Mouse (Mus musculus) retina, embryonic 14.5 days (tissue): ENCODE measurements around the gene Smad3.
A peak's percentile ranks its signal among the peaks of the same experiment; 100 is the strongest.

Experiments used
- DNase-seq: peaks from one replicate; pipeline ENCODE4 v3.0.0-alpha.2; 2015; ENCODE audit warnings: low spot score

The Smad3 gene

DNA sequence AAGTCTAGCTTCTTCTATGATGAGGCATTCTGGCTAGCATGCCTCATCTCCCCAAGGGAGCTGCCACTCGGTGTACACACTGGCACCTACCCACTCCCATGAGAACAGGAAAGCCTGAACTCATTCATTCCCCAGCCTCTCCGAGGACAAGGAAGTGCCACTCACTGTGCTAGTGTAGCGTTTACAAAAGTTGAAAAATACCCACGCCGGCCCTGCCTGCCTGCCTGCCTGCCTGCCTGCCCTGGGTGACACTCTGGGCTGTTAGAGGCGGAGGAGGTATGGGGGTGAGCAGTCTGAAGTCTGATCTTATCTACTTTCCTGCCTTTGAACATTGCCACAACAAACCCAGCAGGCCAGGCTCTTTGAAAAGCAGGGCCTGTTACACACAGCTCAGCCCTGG lies 37.1 kb downstream of the Smad3 start:
- no peak for DNase-seq

DNA sequence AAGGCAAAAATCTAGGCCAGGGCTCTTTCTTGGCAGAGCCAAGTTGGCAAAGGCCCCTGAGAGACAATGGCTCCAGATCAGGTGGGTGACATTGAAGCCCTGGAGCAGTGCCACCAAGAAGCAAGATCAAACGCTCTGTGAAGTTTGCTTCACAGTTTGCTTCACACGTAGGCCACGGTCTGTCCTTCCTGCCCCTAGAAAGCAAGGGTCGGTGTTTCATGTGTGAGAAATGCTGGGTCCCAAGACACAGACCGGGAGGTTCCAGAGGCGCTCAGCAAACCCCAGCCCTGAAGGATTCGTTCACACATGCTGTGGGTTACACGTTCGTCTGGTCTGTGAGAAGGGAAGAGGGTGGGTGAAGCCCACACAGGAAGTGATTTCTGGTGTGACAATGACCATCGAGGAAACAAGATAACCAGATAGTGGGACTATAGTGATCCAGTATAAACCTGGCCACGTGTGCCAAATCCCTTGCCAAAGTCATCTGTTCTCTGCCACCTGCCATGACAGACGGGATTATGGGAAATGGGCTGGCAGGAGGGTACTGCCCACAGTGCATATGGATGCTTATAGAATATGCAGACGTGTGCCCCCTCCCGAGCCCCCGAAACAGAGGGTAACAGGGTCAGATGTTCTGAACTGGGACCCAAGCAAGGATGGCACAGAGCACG lies 37.9 kb downstream of the Smad3 start:
- no peak for DNase-seq

DNA sequence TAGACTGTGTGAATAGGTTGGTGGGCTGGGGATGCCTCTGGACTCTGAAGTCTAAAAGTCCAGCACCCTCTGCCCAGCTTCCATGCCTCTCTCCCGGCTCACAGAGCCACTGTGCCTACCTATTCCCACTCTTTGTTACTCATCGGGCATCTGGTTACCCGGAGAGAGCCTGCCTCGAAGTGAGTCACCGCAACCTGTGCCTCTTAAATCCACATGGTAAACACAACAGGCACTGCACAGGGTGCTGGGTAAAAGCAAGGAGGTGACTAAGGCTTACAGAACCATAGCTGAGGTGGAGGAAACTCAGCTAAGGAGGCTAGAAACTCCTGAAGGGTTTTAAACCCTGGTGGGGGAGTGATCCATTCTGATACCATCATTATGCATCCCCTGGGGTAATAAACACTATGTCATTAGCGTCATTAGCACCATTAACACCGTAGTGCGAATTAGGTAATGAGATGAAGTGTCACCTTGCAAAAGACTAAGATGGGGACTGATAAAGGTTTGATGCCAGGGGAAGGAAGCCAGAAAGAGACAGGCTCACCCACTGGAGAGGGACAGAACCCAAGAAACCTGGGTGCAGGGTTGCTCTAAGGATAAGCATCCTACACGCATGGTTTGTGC lies 38.9 kb downstream of the Smad3 start:
- DNase-seq: no peak

DNA sequence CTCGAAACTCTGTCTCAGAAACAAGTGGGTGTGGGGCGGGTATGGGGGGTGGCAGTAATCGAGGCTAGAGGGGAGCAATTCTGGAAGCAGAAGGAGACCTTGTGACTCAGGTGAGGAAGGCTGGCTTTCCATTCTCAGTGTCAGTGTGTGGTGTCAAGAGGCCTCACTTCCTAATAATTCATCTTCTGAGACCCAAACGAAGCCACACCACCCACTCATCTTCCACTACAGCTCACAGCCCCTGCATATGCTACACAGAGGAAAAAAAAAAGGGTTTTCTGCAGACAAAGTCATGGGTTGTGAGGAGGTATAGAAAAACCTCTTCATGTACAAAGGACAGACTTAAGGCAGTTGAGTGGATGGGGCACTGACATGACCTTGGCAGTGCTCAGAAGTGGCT lies 39.6 kb downstream of the Smad3 start:
- no peak for DNase-seq

DNA sequence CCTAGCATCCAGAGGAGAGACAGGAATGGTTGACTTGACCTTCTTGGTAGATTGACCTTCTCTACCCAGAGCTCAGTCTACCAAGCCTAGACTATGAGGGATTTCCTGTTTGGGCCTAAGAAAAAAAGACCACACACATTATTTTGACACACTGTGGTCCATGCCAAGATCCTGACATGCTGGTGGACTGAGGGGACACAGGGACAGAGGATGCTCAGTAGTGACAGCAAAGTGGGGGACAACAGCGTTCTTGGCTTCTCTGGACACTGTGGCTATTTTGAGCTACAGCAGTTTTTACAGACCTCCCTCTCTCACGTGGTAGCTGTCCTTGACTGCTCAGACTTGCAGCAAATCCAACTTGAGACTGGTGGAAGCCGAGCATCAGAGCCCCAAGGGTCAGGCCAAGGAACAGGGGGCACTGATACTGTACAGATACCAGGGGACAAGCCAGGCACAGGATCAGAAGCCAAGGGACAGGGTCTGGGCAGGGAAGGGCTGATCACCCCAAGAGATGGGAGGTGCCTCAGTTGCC lies 40.3 kb downstream of the Smad3 start:
- DNase-seq: no peak

DNA sequence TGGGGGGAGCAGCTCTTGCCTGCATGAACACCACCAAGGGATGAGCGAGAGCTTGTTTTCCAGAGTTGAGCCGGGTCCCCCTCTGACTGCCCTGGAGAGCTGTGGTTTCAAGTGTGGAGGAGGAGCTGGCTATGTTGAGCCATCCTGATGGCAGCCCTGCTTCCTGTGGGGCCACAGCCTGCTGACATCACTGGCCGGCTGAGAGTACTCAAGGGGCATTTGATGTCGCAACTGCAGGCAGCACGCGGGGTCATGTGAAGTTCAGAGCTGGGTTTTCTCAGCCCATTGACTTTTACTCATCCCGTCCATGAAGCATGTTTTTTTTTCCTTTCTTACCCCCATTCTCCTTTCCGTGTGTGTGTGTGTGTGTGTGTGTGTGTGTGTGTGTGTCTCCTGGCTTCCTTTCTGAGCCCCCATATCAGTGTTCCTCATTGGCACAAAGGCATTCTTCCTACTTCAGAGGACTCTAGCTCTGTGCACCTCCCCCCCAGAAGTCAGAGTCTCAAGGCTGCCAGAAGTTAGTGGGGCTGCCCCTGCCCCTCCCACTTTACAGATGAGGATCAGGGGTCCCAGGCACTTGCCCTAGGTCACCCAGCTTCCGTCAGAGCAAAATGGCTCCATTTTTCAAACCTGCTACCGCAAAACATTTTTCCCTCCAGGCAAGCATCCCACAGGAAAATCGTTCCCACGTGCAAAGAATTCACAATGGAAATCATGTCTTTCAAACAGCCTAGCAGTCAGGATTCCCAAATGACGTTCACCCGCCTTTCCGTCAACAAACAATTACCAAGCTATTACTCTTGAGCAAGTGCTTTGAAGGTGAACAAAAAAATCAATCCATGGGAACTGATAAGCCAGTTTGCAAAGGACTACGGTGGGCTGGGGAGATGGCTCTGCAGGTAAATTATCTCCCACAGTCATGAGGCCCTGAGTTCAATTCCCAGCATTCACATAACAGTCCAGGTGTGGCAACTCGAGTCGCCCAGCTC lies 41.4 kb downstream of the Smad3 start:
- peak; percentile 42 for DNase-seq

DNA sequence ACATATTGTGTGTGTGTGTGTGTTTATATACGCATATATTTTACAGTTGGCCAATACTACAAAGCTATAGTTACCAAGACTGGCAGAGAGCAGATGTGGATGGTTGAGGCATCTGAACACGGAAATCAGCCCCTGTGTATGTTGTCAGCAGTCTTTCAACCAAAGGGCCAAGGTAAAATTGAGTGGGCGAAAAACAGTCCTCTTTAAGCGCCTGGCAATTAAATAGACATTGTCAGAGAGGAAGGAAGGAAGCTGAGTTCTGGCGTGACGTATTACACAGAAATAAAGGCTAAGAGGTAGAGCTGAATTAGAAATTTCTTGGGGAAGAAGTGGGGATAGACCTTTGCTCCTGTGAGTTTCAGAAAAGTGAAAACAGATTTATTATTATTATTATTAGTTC lies 43.2 kb downstream of the Smad3 start:
- no peak for DNase-seq

DNA sequence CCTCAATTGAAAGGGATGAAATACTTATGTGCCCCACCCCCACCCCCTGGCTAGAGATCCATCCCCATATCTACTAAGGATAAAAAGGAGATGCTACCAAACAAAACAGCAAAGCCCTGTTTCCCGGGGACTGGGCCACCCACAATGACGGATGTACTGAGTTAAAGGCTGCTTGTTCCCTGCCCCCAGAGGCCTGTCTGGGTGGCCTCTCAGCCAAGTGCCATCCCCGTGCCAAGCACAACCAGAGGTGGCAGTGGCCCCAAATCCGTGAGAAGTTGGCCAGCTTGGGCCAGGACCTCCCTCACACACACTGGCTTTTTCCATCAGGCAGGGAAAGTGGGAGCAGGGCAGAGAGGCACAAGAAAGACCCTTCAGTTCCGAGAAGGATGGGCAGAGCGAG lies 45.0 kb downstream of the Smad3 start:
- no peak for DNase-seq

DNA sequence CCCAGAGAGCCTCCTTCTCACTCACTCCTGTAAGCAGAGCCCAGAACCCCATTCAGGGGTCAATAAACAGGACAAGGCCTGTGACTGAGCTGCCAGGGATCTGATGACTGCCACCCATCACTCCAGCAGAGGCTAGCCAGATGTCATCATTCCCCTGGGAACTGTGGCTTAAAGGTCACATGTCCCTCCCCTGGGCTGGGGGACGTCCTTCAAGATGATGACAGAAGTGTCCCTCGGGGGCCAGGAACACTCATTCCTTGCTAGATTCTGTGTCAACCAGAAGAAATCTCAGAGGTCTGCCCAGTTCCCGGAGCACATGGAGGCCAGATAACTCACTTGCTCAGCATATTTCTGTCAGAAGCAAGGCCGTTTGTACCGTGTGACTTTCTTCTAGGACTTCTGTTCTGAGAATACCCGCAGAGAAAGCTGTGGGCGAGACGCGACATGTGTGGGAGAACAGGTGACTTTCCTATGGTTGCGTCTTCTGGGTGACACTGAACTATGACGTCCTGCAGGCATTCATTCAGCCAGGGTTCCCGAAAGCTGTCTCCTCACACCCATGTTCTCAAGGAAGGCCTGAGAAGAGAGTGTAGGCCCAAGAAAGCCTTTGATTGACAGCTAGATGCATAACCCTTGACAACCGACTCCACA lies 46.1 kb downstream of the Smad3 start:
- no peak for DNase-seq

DNA sequence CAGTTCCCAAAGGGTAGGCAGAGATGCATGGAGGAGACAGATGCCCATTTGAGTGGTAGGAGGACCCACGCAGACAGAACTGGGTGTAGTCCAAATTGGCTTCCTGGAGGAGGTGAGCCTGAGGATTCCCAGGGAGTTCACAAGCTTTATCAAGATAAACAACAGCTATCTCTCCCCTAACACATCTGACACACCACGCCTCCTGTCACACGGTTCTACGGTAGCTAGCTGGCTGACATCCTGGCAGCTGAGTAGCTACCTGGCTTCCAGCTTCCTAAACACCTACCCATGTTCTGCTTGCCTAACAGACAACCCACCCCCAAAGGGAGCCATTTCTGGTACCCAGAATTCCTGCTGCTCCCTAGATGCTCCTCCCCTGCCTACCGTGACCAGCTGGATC lies 47.9 kb downstream of the Smad3 start:
- no peak for DNase-seq

DNA sequence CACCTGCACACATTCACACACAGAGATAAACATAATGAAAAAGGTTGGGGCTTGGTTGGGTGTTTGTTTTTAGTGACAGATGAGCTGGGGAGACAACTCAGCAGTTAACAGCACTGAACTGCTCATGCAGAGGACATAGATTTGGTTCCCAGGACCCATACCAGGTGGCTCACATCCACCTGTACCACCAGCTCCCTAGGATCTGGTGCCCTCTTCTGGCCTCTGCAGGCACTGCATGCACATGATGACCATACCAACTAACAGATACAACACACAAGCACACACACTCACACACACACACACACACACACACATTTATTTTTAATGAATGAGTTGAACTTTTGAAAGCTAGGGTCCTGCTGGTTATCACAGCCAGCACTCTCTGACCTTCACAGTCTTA lies 48.5 kb downstream of the Smad3 start:
- DNase-seq: no peak

DNA sequence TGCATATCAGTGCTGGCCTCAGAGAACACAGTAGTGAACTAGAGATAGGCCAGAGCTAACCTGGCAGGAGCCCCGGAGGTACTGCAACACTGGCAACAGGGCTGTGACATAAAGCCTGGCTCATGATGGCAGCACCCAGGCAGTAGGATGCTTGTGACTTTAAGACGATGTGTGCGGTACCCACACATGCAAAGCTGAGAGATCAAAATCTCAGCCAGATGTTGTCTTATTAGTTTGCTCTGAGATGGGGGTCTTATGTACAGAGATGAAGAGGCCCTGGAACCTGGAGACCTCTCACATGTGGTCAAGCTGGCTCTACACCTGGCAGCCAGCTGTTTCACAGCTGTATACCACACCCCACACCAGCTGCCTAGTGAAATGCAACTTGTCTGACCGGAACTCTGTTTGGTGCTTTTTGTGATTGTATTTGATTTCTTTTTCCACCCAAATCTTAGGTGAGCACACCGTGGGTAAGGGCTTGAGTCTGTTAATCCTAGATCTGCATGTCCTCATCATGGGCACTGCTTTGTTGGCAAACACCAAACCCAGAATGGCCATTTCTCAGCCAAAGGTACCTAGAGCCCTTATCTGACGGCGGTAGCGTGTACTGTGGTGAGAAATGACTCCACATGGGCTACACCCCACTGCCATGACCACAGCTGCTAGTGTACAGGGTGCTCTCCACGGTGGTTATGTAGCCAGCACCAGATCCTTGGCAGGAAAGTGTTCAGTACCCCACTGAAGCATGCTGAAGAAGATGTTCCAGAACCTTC lies 49.8 kb downstream of the Smad3 start:
- DNase-seq: no peak

DNA sequence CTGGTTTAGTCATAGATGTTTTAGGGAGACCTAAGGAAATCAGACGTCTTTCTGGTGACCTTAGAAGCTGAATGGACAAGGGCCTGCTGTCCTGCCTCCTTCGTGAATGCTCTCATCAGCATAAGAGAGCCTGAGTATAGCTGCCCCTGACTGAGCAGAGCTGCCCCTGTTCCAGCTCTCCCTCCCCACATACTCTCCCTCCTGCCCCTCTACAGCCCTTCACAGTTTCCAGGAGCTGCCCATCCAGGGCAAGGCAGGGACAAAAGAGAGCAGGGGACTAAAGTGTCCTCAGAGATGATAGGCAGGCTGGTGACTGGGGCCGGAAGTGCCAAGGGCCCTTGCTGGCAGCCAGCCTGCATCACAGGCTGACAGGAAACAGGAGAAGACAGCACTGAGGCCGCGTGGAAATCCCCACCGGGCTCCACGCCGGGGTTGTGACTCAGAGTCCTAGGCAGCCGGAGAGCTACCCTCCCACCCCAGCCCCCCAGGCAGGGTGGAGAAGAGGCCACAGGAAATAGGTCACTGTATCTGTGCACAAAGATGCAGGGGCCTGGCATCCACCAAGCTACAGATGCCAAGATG lies 51.6 kb downstream of the Smad3 start:
- DNase-seq: peak; percentile 54

DNA sequence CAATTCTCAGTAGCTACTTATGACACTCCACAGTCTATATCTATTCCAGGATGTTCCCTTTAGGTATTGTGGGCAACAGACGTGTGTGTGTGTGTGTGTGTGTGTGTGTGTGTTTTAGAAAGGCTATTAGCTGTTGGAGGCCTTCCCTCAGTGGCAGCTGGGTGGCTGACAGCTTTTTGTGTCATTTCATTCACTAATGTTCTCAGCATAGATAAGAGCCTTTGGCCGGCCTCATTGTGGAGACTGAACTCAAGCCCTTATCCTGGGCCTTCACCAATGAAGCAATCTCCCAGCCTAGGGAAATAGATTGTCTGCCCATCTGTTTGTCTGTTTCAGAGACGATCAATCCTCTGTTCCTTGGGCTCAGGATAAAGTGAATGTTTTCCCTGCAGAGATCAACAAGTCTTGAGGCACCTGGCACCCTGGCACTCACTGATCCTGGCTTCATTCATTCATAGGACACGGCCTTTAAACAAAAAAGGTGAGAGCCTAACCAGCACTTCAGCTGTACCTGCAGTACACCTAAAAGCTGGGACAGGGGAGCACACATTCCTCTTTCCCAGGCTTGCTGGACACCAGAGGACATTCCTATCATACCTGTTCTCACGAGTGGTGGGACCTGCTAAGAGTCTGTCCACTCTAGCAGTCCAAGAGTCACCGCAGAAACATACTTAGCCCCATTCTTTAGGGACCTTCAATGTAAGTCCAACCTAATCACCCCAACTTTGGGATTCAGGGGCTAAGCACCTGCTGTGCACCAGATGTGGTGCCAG lies 52.6 kb downstream of the Smad3 start:
- DNase-seq: no peak

DNA sequence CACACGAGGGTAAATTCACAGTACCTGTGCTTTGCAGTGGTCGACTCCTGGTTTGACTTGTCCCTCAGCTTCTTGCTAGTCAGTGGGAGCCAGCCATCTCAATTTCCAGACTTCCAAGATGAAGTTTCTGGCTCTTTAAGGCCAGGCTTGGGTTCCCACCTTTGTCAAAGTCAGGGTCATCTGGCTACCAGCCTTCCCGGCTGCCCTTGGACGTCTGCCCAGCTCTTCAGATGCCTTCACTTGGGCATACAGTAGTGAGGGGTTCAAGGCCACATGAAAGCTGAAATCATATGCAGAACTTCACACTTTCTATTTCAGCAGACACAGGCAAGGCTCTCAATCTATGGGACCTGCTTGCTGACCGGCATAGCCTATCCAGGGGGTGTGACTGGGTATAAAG lies 53.7 kb downstream of the Smad3 start:
- no peak for DNase-seq

DNA sequence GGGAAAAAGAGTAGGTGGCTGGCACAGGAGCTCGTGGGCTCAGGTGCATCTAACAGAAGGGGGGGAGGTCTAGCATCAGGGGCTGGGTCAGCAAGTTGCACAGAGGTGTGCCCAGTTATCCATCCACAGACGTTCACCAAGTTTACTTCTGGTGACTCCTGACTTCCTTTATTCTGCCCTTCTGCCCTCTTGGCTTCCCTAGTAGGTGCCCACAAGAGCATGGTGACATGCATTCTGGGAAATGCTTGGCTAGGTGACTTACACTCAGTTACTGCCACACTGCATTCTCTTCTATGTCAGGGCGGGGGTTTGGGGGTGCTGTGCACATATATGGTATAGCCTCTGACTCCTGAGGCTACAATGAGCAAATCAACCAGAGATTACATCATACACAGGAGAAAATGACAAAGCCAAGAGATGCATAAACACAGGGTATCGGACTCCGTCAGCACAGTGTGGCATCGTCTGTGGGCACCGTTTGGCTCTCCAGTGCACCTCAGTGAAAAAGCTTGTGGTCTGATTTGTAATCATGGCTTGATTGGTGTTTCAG lies 54.5 kb downstream of the Smad3 start:
- DNase-seq: no peak

DNA sequence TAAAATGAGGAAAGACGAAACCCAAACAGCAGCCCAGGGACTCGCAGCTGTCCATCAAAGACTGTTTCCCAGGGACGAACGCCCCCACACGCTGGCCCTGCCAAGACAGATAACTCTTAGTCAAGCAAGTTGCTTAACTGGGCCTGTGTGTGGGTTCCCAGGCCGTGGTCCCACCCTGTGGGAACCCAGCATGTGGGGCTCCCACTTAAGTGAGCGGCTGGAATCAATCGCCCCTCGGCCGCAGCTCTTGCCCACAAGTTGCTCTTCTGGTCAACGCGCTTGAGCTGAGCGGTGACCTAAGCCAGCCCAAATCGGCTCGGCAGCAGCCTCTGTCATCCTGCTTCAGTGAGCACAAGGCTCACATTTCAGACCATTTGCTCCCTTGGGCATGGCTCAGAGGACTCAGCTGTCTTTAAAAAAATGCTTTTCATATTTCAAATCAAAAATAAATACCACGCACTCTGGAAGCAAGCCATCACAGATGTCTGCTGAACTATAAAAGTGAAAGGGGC lies 55.2 kb downstream of the Smad3 start:
- peak; percentile 73 for DNase-seq

DNA sequence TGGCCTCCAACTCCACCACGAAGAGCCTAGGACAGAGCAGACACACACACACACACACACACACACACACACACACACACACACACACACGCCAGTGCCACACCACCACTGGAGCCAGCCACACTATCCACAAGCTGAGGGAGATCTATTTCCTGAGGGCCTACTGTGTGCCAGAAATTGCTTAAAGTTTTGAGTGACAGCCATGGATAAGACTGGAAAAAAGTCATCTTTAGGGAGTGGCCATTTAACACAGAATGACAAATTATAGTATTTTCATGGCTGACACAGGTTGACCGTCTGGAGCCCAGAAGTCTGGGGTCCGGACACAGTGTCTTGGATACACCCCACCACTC lies 55.9 kb downstream of the Smad3 start:
- no peak for DNase-seq

DNA sequence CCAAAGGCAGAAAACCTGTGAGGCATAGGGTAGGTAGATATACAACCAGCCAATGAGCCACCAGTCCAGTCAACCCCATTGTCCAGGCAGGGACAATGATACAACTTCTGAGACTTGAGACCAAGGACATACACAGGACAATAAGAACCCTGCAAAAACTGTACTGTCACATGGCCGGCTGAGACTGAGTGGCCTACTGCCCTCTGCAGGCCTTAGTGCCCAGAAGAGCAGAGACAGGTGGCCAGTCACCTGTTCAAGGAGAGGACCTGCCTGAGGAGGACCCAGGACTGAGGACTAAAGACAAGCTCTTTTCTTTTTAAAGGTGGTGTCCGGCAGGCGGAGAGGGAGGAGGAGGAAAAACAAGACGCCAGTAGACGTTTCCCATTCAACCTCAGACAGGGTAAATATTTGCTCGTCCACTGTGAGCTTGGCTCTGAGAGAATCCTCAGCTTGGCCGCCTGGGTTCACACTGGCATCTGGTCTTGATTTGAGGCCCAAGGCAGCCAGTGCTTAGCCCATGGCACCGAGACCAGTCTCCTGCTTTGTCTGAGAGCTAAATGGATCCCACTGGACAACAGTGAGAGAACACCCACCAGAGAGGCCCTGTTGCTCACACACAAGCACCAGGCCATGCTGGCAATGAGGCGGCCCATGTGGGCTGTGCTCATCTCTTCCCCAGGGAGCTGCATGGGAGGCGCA lies 56.4 kb downstream of the Smad3 start:
- no peak for DNase-seq
